Mouse (Mus musculus): ENCODE measurements around the gene Psme1. TPM values are rescaled to one million over a fixed set of nuclear protein-coding genes. Genes with fewer than 3 reads are reported as not detected.

The Psme1 gene
- total and polyA plus RNA-seq, 2 experiments from 2014 or later, result 145 to 250 TPM

DNA sequence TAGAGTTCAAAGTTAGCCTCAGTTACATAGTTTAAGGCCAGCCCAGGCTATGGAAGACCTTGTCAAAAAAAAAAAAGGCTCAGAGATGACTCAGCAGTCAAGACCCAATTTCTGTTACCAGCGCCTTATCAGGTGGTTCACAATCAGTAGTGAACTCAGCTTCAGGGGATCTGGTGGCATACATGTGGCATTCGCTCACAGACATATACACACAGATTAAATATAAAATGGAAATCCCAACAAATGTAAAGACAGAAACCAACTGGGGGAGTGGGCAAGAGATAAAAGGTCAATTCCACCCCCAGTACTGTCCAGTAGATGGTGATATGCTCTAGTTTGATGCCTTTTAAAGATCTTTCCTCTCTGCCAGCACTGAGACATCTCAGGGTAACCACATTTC, 8.2 kb downstream of the Psme1 start:
- H3K27ac ChIP-seq (ENCODE audit: low read depth), result no peak overlapping the region

DNA sequence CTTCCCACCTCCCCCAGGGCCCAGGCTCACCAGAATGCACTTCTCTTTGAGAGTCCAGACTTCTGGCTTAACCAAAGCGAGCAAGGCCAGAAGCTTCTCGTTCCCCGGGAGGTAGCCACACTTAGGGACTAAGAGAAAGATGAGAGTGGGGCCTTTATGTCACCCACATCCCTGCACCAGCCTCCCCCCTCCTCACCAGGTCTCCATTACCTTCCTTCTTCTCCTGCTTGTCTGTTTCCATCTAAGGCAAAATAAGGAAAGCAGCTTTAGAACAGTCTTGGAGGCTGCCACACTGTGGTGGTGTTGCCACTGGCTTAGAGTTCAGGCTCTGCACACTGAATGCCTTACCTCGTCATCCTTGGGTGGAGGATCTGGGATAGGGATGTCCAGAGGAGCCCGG, 11.3 kb downstream of the Psme1 start:
- H3K9ac ChIP-seq (replicated peaks; ENCODE audit: low read depth, low read length), result no peak overlapping the region
- H3K27ac ChIP-seq (ENCODE audit: low read depth), result no peak overlapping the region
- no peaks in the 10 kb centered on the region for H3K9me3 ChIP-seq (replicated peaks; ENCODE audit: control insufficient read depth, low read length)
- 93% methylated on average over 5 of the region's 5 CpGs for WGBS
- H3K4me2 ChIP-seq (ENCODE audit: low read depth, low read length), result no peak overlapping the region
- peaks cover 23% of the 10 kb centered on the region for H3K36me3 ChIP-seq (replicated peaks; ENCODE audit: control insufficient read depth, insufficient read depth, low read length)
- no peaks in the 10 kb centered on the region for H3K27me3 ChIP-seq (ENCODE audit: control insufficient read depth, insufficient read depth, low read length)
- DNase-seq (ENCODE audit: low spot score), result no peak
- no peak for ATAC-seq (ENCODE audit: insufficient read depth, low read depth)
- TF ChIP-seq EP300 (IDR thresholded peaks at IDR 0.05; ENCODE audit: low read depth) (no peak), CTCF (IDR thresholded peaks at IDR 0.05; ENCODE audit: low read depth) (no peak)
- H3K4me3 ChIP-seq (ENCODE audit: low read depth, low read length), result no peak overlapping the region
- H3K4me1 ChIP-seq (ENCODE audit: control insufficient read depth, insufficient read depth), result peaks cover 23% of the 10 kb centered on the region

More for the DNA sequence above, 8.2 kb downstream of the Psme1 start:
- H3K9ac ChIP-seq (replicated peaks; ENCODE audit: low read depth, low read length), result no peak overlapping the region
- TF ChIP-seq CTCF (IDR thresholded peaks at IDR 0.05; ENCODE audit: low read depth) (no peak), EP300 (IDR thresholded peaks at IDR 0.05; ENCODE audit: low read depth) (no peak)
- no peak for ATAC-seq (ENCODE audit: insufficient read depth, low read depth)
- no peak overlapping the region for H3K4me3 ChIP-seq (ENCODE audit: low read depth, low read length)
- H3K9me3 ChIP-seq (replicated peaks; ENCODE audit: control insufficient read depth, low read length), result no peaks in the 10 kb centered on the region
- H3K4me2 ChIP-seq (ENCODE audit: low read depth, low read length), result no peak overlapping the region
- no peaks in the 10 kb centered on the region for H3K27me3 ChIP-seq (ENCODE audit: control insufficient read depth, insufficient read depth, low read length)
- H3K4me1 ChIP-seq (ENCODE audit: control insufficient read depth, insufficient read depth), result peaks cover 11% of the 10 kb centered on the region; the same call in 1 of the 2 replicates
- WGBS, result 87% methylated on average over 2 of the region's 2 CpGs
- no peak for DNase-seq (ENCODE audit: low spot score)
- peaks cover 23% of the 10 kb centered on the region for H3K36me3 ChIP-seq (replicated peaks; ENCODE audit: control insufficient read depth, insufficient read depth, low read length)

DNA sequence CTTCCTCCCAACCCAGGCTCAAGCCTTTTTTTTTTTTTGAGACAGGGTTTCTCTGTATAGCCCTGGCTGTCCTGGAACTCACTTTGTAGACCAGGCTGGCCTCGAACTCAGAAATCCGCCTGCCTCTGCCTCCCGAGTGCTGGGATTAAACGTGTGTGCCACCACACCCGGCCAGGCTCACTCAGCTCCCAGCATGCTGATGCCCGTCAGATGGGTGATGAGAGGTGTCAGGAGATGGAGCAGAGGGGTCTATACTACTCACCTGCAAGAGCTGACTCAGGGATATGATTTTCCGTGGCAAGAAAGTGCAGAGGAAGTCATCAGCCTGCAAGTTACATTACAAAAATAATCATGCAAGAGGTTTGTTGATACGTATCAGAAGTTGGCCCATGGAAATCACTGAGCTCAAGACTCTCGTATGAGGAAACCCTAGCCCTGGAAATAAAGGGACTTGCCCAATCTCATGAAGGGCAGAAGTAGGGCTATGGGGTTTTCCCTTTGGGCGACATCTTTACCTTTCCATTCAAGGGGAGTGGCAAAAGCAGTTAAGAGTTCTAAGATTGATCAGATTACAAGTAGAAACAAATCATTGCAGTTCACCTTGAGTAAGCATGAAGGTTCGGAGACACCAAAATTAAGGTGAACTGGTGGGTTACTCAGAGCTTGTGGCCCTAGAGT, 12.0 kb downstream of the Psme1 start:
- H3K4me2 ChIP-seq (ENCODE audit: low read depth, low read length), result peak overlapping the region; percentile 93
- H3K27me3 ChIP-seq (ENCODE audit: control insufficient read depth, insufficient read depth, low read length), result no peaks in the 10 kb centered on the region
- 81% methylated on average over 11 of the region's 11 CpGs for WGBS
- H3K9ac ChIP-seq (replicated peaks; ENCODE audit: low read depth, low read length), result peak overlapping the region; percentile 63
- DNase-seq (ENCODE audit: low spot score), result no peak
- TF ChIP-seq EP300 (IDR thresholded peaks at IDR 0.05; ENCODE audit: low read depth), result no peak
- no peak for TF ChIP-seq CTCF (IDR thresholded peaks at IDR 0.05; ENCODE audit: low read depth)
- peak overlapping the region; percentile 96 for H3K27ac ChIP-seq (ENCODE audit: low read depth)
- peaks cover 29% of the 10 kb centered on the region for H3K36me3 ChIP-seq (replicated peaks; ENCODE audit: control insufficient read depth, insufficient read depth, low read length)
- H3K4me1 ChIP-seq (ENCODE audit: control insufficient read depth, insufficient read depth), result peaks cover 23% of the 10 kb centered on the region
- ATAC-seq (ENCODE audit: insufficient read depth, low read depth), result no peak
- H3K4me3 ChIP-seq (ENCODE audit: low read depth, low read length), result peak overlapping the region; percentile 79
- H3K9me3 ChIP-seq (replicated peaks; ENCODE audit: control insufficient read depth, low read length), result no peaks in the 10 kb centered on the region

DNA sequence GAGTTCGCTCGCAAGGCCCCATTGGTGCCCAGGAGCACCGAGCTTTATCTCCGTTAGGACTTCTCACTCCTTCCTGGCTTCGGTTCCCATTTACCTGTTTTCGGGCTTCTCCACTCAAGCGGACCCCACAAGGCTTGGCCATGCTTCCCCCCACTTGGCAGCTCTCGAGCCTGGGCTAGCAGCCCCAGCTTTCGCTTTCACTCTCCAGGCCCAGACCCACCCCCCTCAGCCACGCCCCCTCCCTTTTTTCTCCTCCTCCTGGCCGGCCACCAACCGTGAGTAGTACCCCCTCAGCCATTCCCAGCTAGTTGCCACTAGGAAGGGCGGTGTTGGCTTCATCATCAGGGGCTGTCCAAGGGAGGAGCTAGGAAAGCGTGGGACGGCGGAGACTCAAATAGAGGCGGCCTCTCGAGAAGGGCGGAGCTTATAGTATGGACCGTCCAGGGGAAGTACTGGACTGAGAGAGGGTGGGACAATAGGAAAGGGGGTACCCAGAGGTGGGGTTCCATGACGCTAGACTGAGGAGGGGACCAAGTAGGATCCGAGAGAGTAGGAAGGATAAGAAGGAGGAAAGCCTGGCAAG, 12.9 kb downstream of the Psme1 start, which contains the start of gene Psme2:
Gene Psme2, minus strand, starts transcription at position 366 of the 583 bp plus-strand sequence.
- H3K4me3 ChIP-seq (ENCODE audit: low read depth, low read length), result peak within 1 kb of the TSS; percentile 79
- peaks cover 14% of the 10 kb centered on the region for H3K4me1 ChIP-seq (ENCODE audit: control insufficient read depth, insufficient read depth)
- DNase-seq (ENCODE audit: low spot score), result peak; percentile 100
- H3K27ac ChIP-seq (ENCODE audit: low read depth), result peak within 1 kb of the TSS; percentile 96
- H3K4me2 ChIP-seq (ENCODE audit: low read depth, low read length), result peak within 1 kb of the TSS; percentile 93
- peak within 1 kb of the TSS; percentile 72 for H3K9ac ChIP-seq (replicated peaks; ENCODE audit: low read depth, low read length)
- ATAC-seq (ENCODE audit: insufficient read depth, low read depth), result peak; percentile 94
- 0% methylated on average over 22 of the region's 22 CpGs for WGBS
- peaks cover 38% of the 10 kb centered on the region for H3K36me3 ChIP-seq (replicated peaks; ENCODE audit: control insufficient read depth, insufficient read depth, low read length)
- TF ChIP-seq EP300 (IDR thresholded peaks at IDR 0.05; ENCODE audit: low read depth) (no peak), CTCF (IDR thresholded peaks at IDR 0.05; ENCODE audit: low read depth) (no peak; the same call in 1 of the 2 replicates)
- H3K27me3 ChIP-seq (ENCODE audit: control insufficient read depth, insufficient read depth, low read length), result no peaks in the 10 kb centered on the region
- H3K9me3 ChIP-seq (replicated peaks; ENCODE audit: control insufficient read depth, low read length), result no peaks in the 10 kb centered on the region

DNA sequence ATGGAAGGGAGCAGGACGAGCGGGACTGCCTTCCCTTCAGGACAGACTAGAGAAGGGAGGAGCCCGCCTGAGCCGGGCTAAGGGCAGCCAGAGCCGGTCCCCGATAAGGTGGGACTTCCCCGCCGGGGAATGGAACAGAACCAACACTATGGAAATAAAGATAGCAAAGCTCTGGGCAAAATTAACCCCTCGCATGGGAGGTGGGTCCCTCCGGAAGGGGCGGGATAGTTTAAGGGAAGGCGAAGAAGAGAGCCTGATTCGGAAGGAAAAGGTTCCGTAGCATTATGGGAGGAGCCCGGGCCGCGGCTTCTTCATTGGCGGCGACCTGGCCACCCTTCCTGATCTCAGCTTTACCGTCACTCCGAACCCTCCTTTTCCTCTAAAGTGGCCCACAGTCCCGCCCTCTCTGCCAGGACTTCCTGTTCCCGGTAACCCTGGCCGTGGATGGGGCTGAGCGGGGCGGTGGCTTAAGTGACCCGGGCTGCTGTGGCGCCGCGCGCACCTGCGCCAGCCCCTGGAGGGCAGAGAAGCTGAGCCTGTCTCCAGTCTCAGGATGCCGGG, 13.5 kb downstream of the Psme1 start, which contains the start of gene Rnf31:
Gene Rnf31, plus strand, starts transcription at position 378 of the 561 bp plus-strand sequence.
- Histone ChIP-seq H3K4me2 (ENCODE audit: low read depth, low read length) (peak within 1 kb of the TSS; percentile 93), H3K36me3 (replicated peaks; ENCODE audit: control insufficient read depth, insufficient read depth, low read length) (peaks cover 44% of the 10 kb centered on the region), H3K9me3 (replicated peaks; ENCODE audit: control insufficient read depth, low read length) (no peaks in the 10 kb centered on the region), H3K27me3 (ENCODE audit: control insufficient read depth, insufficient read depth, low read length) (no peaks in the 10 kb centered on the region), H3K27ac (ENCODE audit: low read depth) (peak within 1 kb of the TSS; percentile 96), H3K9ac (replicated peaks; ENCODE audit: low read depth, low read length) (peak within 1 kb of the TSS; percentile 72), H3K4me3 (ENCODE audit: low read depth, low read length) (peak within 1 kb of the TSS; percentile 79), H3K4me1 (ENCODE audit: control insufficient read depth, insufficient read depth) (peaks cover 12% of the 10 kb centered on the region)
- TF ChIP-seq EP300 (IDR thresholded peaks at IDR 0.05; ENCODE audit: low read depth) (peak; percentile 82; the same call in 1 of the 2 replicates), CTCF (IDR thresholded peaks at IDR 0.05; ENCODE audit: low read depth) (no peak)
- ATAC-seq (ENCODE audit: insufficient read depth, low read depth) (peak; percentile 86), DNase-seq (ENCODE audit: low spot score) (peak; percentile 99)
- WGBS, result under 1% methylated on average over 33 of the region's 33 CpGs
